Mouse (Mus musculus): ENCODE data around the gene Tymp.
A peak's percentile ranks its signal among the peaks of the same experiment; 100 is the strongest.

Gene Tymp

GRCm38 (mm10) chr15:89376957-89377356 lies at the start of gene Tymp:
Tymp (minus strand) TSS chr15:89377039.
- DNase-seq = peak; percentile 23 to 56

DNA sequence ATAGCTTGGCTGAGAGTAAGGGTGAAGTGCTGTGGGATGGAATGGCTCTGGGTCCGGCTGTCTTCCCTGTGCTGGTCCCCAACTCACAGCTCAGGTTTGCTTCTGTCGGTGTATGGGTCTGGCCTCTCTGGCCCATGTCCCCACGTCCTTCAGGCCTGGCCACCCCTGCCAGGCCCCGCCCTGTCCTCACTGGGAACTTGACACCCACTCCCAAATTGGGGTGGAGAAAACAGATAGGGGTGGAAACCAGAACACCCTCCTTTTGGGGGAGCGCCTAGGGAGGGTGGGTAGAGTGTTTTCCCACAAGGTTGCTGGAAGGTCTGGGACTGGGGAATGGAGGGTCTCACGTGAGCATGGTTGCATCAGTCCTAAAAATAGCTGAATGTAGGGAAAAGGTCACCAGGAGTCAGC lies 48.9 kb upstream of the Tymp start, which contains the start of gene Cpt1b:
Gene Cpt1b (minus strand): TSS at position 153 of the 411 bp plus-strand sequence.
- DNase-seq = peak; percentile 40 to 85

- DNase-seq = peak in 1 of 2 experiments; percentile 37
Observed at GRCm38 (mm10) chr15:89424621-89425020, 47.8 kb upstream of the Tymp start.

GRCm38 (mm10) chr15:89421938-89422337 lies 45.1 kb upstream of the Tymp start:
- peak in 1 of 2 experiments; percentile 23 for DNase-seq

- DNase-seq = no peak
Observed at GRCm38 (mm10) chr15:89415282-89415681, 38.4 kb upstream of the Tymp start.

DNA sequence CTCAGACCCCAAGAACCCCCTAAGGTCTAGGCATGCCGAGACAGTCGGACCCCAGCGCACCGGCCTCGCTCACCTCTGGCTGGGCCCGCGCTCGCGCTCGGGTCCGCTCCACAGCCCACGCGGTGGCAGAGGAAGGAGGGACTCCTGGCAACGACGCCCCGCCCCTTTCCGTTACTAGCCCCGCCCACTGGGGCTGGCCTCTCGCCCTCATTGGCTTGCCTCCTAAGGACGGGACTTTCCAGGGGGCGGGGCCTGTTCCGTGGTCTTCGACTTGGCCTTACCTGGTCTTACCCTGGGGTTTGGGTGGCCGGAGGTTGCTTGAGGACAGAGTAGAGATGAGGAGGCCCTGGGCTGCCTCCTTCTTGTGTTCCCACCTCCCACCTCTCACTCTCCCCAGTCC lies 33.3 kb upstream of the Tymp start, which contains the start of gene Syce3:
Gene Syce3 (minus strand): TSS at position 386 of the 400 bp plus-strand sequence.
- DNase-seq = no peak

DNA sequence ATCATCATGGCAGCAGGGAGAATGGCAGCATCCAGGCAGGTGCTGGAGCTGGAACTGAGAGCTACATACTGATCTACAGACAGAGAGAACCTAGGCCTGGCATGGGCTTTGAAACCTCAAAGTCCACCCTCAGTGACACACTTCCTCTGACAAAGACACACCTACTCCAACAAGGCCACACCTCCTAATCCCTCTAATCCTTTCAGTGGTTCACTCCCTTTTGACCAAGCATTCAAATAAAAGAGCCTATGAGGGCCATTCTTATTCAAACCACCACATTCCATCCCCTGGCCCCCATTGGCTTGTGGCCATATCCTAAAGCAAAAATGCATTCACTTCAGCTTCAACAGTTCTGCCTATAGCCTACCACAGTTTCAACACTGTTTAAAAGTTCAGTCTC lies 29.9 kb upstream of the Tymp start:
- DNase-seq = no peak

- no peak for DNase-seq
Observed at GRCm38 (mm10) chr15:89404831-89405623, 28.2 kb upstream of the Tymp start.

GRCm38 (mm10) chr15:89402471-89402870 lies 25.6 kb upstream of the Tymp start:
- DNase-seq = no peak

DNA sequence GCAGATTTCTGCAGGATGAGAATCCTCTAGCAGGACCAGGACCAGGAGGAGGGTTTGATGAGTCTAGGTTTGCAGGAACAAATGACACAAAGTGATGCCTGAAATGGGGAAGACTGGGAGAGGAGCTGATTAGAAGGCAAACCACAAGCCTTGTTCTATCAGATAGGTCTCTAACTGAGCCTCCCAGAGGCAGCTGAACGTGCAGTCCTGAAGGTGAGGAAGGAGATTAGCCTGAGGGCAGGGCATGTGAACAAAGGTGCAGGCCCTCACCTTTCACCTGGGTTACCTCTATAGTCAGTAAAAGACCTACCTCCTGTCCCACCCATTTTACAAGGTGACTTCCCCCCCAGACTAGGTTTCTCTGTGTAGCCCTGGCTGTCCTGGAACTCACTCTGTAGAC lies 22.9 kb upstream of the Tymp start:
- no peak for DNase-seq

GRCm38 (mm10) chr15:89398146-89398545 lies 21.3 kb upstream of the Tymp start:
- DNase-seq = no peak

DNA sequence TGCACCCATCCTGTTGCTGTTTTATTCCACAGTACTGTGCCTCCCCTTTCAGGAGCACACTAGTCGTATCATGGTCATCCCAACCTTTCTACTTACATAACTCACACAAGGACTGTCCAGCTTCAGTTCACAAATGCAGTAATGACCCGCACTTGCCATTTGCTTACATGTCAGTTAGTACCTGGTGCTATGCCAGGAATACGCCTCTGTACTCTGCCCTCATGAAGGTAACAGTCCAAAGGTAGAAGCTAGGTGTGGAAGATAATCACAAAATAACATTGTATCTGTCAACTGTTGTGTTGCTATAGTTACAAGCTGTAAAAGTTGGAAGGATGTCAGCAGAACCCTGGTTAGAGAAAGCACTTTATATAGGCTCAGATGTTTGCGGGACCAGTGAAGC lies 20.0 kb upstream of the Tymp start:
- peak in 1 of 2 experiments; percentile 38 for DNase-seq

DNA sequence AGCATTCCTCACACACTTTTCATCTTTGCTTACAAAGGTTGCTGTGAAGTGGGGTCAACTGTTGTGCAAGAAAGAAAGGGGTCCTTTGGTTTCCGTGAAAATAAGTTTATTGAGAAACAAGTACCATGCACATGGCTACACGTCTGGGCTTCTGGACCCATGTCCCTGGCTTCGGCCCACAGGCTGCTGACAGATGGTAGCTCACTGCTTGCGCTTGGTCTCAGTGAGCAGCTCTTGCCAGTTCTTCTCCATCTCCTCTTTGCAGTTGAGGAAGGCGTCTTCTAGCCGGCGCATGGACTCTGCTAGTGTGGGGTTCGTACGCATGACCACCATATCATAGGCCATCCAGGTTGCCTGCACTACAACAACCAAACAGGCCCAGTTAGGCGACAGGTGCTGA lies 13.2 kb upstream of the Tymp start:
- peak in 1 of 2 experiments; percentile 20 for DNase-seq

DNA sequence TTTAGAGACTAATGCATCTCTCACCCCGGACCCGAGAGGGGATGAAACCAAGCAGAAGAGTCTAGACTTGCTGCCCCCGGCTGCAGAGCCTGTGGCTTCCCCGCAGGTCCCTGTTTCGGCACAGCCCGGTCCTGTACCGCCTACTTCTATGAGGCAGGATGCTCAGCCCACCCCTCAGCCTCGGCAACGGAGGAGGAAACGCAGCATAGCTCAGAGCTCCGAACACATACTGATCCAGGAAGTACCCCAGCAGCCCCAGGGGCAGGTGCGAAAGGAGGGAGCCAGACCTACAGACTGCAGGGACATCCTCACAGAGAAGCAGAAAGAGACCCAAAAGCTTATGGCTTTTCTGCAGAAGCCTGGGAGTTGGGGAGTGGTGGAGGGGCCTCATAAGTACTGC lies 10.3 kb upstream of the Tymp start:
- DNase-seq = peak in 1 of 2 experiments; percentile 26

GRCm38 (mm10) chr15:89384617-89385016 lies 7.8 kb upstream of the Tymp start, which contains the start of gene Klhdc7b:
Klhdc7b (plus strand) TSS chr15:89384917.
- DNase-seq = no peak

GRCm38 (mm10) chr15:89379429-89379828 lies 2.6 kb upstream of the Tymp start:
- DNase-seq = peak; percentile 30 to 53

DNA sequence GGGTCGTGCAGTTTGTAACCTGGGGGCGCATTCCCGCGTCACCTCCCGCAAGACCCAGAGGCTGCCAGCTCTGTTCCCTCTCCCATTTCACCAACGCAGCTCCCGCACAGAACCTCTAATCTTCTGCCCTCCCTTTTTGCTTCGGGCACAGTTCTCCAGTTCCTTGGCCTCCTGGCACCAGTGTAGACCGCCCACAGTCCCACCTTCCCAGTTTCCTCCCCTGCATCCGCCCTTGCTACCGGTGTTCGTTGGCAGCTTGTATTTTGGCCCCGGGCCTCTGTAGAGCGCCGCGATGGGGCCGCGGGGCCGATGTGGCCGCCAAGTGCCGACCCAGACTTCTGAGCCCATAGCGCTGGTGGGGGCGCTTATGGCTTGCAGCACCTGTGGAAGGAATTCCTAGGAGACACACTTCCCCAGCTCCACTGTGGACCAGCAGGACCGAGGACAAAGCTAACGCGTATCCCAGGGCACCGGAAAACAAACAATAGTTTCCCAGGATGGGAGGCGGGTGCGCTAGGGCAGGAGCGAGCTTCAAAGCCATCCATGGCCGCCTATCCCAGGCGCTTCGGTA lies 2.1 kb upstream of the Tymp start, which contains the start of gene Odf3b:
Gene Odf3b (minus strand): TSS at position 452 of the 571 bp plus-strand sequence.
- DNase-seq = peak; percentile 53 to 73

GRCm38 (mm10) chr15:89377938-89378828 lies 1.3 kb upstream of the Tymp start:
- peak in 1 of 2 experiments; percentile 34 for DNase-seq

GRCm38 (mm10) chr15:89377362-89377761 lies 523 bp upstream of the Tymp start:
- DNase-seq = peak in 1 of 2 experiments; percentile 34

GRCm38 (mm10) chr15:89376040-89376439 lies 799 bp downstream of the Tymp start:
- peak in 1 of 2 experiments; percentile 31 for DNase-seq

GRCm38 (mm10) chr15:89374801-89375534 lies 1.9 kb downstream of the Tymp start:
- peak in 1 of 2 experiments; percentile 28 for DNase-seq

- peak in 1 of 2 experiments; percentile 31 for DNase-seq
Observed at GRCm38 (mm10) chr15:89374340-89374739, 2.5 kb downstream of the Tymp start.

Data from kidney, postnatal 25 days (tissue).